Mouse (Mus musculus) WW6 (cell line): ENCODE data around the gene A930033H14Rik.

Source experiments
- DNase-seq: peaks from one replicate; pipeline ENCODE4 v3.0.0-alpha.2; 2013; ENCODE audit warnings: low read depth, low spot score

Gene A930033H14Rik

DNA sequence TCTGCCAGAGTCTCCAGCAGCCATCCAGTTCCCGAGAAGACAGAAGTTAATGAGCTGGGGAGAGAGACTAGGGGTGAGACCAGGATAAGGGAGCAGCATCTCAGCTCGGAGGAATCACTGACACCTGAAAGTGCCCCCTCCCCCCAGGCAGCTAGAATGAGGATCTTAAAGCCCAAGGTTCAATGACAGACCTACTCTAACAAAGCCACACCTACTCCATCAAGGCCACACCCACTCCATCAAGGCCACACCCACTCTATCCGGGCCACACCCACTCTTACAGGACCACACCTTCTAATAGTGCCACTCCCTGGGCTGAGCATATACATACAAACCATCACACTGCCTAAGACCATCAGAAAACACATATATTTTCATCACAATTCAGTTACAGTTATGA is 24.3 kb upstream of the A930033H14Rik start:
- DNase-seq, result no peak

DNA sequence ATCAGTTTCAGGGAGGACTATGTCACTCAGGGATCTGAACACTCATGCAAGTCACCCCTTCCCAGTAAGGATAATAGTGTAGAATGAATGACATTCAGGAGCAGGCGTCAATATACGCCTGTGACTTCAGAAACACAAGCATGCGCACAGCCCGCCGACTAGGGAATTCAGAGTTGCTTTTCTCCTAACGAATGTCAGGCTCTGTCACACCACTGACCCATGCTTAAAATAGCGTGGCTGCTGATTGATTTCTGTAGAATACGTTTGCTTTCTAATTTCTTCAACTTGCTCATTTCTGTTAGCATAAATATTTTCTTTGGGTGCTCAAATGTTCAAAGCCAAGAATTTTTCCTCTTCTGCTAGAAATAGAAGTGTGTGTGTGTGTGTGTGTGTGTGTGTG is 13.1 kb upstream of the A930033H14Rik start:
- no peak for DNase-seq

DNA sequence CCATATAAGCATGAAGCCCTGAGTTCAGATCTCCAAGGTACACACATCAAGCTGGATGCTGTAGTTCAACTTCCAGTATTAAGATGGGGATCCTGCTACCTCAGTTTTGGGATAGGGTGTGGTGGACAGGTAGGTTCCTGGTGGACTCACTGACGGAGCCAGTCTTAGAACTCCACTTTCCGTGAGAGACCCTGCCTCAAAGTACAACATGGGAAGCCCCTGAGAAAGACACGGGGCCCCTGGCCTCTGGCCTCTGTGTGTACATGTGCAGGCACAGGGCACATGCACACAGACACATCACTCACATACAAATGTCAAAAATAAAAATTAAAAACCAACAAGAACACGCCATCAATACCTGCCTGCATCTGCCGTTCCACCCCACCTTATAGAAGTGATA is 12.6 kb upstream of the A930033H14Rik start:
- DNase-seq, result no peak

DNA sequence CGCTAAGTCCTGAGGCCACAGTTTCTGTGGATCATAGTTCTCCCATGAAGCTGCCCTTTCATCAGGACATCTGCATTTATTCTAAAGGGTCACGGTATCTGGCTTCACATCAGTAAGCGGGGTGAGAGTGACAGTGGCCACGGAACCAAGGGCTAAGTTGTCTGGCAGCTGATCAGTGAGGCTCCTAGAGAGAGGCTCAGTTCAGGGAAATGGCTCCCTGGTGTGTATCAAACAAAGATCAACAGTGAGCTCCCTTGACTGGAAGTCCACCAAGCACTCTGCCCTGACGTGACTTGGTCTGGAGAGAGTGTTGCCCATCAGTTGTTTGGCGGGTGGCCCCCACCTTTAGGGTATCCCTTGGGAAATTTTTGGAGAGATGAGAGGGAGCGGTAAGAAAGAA is 11.4 kb upstream of the A930033H14Rik start:
- no peak for DNase-seq

DNA sequence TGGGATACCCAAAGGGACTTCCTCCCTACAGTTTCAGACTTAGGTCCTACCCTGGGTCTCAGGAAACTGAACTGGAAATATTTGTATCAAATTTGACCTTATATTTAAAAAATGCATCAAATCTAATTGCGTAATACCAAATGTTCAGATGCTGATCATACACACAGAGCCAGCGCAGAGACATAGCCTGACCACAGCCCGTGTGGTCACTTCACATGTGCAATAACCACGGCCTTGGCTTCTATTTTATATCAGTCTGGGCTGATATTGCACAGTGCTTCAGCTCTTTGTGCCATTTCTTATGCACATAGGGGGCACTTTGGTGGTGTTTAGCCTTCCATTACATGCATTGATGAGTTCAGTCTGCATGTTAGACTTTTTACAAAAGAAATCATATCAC is 10.3 kb upstream of the A930033H14Rik start:
- no peak for DNase-seq

DNA sequence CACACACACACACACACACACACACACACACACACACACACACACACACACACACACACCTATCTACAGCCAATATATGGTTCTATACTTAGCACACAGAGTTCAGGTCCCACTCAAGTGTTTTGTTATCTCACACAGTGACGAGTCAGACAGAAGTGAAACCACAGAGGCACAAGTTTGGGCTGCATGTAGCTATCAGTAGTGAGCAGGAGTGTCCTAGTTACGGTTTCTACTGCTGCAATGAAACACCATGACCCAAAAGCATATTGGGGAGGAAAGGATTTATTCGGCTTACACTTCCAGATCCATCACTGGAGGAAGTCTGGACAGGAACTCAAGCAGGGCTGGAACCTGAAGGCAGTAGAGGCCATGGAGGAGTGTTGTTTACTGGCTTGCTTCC is 9.1 kb upstream of the A930033H14Rik start:
- no peak for DNase-seq

DNA sequence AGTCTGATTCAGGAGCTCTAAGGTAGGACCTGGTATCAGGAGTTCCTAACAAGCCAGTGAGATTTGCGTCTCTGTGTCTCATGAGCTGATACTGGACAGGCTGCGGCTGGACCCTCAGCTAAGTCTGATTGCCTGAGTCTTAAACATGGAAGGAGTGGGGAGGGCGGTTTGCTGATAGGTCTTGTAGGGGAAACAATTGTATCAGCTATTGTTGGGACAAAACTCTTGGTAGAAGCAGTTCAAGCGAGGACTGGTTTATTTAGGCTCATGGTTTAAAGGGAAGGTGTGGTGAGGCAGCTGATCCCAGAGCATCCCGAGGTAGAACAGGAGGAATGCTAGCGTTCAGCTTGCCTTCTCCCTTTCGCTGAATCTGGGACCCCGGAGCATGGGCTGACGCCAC is 8.2 kb upstream of the A930033H14Rik start:
- no peak for DNase-seq

DNA sequence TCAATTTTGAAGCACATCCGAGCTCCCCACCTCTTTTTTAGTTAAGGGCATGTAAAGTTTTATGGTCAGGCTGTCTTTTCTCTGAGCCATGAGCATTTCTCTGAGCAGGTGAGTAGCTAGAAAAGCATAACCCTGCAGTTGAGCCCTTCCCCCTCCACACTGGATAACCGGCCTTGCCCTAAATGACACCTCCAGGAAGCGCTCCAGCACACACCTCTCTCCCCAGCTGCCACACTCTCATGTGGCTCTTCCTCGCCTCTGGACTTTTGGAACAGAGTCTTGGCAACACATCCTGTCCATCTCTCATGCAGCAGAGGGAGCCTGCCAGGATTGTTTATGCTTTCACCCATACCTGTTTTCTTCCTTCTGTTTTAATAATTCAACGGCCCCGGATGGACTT is 7.4 kb upstream of the A930033H14Rik start:
- DNase-seq, result no peak

DNA sequence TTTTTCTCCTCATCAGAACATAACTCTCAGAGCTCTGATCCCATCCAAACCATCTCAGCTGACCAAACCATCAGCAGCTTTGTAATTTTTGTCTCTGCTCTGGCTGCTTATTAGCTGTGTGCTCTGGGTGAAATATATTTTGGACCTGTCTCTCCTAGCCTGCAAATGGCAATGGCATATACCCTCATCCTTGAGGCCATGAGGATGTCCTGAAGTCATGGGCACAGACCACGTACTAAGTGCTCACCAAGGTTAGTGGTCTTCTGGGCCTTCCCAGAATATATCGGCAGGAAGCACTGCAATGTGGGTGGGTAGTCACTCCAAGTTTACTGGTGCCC is 6.4 kb upstream of the A930033H14Rik start:
- no peak for DNase-seq

DNA sequence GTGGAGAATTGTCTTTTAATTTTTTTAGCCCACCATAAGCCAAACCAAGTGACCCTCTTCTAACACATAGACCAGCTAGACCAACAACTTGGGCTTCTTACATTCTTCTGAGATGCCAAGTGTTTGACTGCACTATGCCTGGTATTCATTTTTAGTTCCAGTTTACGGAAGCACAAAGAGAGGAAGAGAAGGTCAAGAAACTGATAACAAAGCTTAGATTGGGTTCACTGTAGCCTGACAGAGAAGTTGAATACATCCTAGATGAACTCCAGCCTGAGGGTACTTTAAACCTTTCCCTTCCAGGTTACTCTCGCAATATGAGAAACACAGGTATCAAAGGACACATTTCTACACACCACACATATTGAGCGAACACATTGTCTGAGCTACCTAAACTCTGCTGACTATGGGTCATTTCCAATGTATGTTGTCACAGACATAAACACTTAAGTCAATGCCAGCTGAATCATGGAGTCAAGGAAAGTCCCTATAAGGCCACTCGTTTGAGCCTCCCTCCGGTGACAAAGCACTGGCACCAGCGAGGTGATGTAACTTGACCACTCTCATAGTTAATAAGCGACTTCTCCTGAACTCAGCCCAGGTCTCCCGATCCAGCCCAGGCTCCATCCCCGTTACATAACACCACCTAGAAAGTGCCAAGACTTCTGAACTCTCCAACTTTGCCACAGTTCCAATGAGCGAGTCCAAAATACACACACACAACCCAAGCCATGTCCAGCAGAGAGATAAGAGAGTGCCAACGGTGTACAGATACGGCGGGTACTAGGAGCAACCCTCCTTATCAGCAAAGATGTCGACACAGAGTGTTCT is 5.8 kb upstream of the A930033H14Rik start:
- no peak for DNase-seq

DNA sequence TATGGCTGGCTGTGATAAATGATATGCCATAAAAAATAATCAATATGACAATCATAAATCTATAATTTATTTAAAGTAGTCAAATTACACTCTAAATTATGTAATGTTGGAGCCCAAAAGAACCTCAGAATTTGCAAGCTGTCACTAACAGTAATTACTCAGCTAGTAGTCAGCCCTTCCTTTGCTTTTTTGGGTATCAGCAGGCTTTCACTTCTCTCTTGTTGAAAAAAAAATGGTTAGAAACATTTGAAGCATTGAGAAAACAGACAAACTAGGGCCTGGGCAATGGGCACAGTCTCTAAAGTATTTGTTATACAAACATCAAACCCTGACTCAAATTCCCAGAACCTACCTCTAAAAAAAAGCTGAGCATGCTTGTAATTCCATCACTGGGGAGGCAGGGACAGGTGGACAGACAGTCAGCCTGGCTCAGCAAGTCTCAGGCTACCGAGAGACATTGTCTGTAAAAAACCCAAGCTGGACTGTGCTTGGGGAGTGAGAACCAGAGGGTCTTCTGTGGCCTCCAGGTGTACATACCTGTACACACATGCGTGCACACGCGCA is 4.3 kb upstream of the A930033H14Rik start:
- no peak for DNase-seq

DNA sequence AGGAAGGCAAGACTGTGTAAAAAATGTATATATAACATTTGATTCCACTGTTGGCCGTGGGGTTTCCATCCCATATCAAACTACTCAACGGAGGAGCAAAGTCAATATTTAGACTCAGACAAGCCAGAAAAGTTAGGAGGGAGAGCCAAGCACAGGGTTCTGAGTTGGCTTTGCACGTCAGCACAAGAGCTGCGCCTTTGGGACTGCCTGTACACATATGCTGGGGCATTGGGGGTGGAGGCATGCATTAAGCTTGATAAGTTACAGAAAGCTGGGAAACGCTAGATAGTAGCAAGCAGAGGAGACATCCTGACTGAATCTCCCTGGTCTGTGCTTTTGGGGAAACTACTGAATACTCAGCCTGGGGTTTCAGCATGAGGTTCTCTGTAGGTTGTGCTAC is 1.1 kb upstream of the A930033H14Rik start:
- DNase-seq, result no peak

DNA sequence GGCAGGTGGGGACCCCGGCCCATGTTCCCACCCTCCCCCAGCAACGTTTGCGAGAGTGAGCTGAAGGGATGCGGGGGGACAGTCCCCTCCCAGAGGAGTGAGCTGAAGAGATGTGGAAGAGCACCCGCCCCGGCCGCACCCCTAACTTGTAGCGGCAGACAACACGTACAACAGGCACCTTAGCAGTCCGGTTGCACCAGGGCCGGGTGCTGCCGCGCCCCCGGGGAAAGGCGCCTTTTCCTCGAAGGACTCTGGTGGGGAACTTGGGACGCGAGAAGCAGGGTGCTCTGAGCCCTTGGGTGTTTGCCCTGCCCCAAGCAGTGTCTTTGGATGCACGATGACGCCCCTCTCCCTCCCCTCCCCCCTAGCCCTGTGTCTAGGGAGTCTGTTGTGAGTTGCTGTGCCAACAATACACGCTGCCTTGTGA is 566 bp upstream of the A930033H14Rik start:
- DNase-seq, result no peak

DNA sequence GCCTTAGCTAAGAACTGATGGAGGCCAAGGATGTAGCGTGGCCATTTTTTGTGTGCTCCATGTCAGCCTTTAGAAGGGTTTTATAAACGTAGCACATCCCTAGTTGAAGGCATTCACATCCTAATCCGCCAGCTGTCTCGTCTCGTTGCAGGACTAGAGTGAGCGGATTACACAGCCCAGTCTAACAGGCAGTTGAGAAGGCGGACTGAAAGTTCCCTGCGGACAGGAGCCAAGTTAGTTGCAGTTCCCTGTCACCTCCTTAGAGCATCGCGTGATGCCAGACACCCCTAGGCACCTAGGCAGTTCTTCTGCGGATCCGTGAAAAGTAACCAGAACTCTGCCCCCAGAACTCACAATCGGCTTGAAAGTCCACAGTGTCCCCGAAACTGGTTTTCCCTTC is 922 bp downstream of the A930033H14Rik start:
- no peak for DNase-seq

DNA sequence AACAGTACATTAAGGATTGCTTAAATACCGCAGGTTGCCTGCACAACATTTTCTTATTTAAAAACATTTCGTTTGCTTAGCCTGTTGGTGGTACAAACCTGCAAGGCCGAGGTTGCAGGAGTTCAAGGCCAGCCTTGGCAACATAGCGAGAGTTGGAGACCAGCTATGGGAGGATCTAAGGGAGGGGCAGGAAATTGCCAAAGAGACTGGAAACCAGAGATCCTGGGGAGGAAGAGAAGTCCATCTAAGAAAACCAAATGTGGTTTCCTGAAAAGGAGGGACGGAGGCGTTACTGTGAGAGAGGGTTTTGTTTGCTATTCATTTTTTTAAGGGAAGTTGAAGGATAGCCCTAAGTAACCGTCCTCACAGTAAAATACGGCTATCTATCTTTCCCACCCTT is 1.3 kb downstream of the A930033H14Rik start:
- no peak for DNase-seq

DNA sequence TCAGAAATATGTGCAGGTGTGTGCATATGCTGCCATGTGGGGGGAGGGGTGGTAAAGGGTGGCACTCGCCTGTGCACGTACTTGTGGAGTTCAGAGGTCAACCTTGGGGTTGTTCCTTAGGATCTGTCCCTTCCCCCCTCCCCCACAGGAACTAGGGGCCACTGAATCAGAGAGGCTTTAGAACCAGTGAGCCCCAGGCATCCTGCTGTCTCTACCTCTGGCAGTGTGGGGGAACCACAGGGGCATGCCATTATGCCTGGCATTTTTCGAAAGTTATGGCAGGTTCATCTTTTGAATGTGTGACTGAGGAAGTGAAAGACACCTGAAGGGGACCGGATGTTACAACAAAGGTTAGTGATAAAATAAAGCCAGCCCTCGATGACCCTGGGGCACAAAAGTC is 2.2 kb downstream of the A930033H14Rik start:
- DNase-seq, result no peak

DNA sequence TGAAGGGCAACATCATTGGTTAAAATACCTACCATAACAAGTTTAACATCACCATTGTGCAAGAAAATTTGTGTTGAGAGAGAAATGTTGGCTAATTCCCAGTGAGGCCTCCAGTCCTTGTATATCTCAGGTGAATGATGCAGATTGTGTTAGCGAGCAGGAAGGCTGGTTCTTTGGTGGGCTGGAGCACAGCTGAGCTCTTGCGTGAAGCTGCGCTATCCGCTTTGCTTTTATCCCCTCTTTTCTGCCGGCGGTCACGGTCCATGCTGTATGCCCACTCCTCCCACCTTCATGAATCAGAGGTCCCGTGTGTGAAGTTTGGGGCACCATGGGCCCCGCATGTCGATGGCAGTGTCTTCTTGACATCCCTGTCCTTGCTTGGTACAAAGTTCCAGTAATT is 2.9 kb downstream of the A930033H14Rik start:
- no peak for DNase-seq

DNA sequence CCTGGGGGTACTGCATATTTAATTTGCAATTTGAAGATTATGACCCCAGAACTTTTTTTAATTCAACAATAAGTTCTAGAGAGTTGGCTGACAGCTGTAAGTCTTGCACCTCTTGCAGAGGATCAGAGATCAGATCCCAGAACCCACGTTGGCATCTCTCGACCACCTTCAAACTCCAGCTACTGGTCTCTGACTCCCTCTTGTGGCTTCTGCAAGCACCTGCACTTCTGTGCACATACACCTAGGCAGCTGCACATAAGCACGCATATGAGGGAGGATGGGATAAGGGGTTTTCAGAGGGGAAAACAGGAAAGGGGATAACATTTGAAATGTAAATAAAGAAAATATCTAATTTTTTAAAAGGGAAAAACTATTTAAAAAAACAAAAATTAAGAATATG is 4.2 kb downstream of the A930033H14Rik start:
- no peak for DNase-seq

DNA sequence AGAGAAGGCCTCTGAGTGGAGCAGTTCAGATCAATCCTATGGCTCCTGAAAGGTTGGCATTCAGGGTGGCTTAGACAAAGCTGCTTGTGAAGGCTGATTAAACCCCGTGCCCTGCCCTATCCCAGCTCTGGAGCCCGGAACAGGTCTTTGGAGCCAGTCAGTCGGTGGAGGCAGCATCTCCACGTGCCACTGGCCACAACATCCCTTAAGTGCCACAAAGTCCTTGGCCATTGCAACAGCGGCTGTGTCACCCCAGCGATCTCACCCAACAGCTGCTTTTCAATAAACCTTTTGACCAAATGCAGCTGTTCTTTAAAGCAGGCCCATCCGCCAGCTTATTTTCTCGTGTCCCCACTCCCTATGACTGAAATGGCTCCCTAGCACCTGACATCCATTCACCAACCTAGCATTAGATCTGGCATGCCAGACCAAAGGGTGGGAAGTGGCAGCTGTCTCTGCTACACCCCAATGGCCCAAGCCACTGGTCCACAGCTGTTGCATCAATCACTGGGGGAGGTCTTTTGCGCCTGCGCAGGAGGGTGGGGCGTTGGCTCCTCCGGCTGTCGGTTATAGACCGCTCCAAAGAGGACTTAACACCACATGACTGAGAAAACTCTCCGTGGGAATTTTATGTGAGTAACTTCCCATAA is 4.8 kb downstream of the A930033H14Rik start:
- DNase-seq, result no peak

DNA sequence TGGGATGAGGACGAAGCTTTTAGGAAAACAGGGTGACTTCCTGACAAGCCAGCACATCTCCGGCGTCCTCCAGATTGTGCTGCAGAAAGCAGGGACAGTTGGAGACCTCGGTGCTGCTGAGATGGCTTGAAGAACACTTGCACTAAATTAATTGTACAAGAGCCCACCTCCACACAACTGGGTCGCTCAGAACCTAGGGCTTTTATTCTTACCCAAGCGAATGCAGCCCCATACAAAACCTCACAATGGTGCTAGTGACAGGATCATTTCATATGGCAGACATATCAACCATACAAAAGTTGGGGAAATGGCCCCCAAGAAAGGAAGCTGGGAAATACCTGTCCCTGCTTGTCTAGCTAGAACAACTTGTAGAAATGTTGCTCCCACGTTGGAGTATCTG is 5.4 kb downstream of the A930033H14Rik start:
- no peak for DNase-seq

DNA sequence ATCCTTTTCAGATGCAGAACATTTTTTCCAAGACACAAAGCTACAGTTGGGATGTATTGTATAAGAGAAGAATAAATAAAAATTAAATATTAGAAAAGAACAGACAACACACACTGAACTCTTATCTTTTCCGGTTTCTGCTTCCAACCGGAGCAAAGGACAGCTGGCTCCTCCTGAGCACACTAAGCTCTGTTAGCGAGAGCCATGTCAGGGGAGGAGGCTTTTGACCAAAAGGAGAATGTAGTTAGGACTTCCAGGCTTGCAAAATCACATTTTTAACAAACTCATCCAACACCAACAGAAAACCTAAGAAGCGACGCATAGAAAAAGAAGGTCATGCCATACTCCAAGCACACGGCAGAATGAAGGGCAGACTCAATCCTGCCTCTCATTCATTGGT is 6.8 kb downstream of the A930033H14Rik start:
- no peak for DNase-seq

DNA sequence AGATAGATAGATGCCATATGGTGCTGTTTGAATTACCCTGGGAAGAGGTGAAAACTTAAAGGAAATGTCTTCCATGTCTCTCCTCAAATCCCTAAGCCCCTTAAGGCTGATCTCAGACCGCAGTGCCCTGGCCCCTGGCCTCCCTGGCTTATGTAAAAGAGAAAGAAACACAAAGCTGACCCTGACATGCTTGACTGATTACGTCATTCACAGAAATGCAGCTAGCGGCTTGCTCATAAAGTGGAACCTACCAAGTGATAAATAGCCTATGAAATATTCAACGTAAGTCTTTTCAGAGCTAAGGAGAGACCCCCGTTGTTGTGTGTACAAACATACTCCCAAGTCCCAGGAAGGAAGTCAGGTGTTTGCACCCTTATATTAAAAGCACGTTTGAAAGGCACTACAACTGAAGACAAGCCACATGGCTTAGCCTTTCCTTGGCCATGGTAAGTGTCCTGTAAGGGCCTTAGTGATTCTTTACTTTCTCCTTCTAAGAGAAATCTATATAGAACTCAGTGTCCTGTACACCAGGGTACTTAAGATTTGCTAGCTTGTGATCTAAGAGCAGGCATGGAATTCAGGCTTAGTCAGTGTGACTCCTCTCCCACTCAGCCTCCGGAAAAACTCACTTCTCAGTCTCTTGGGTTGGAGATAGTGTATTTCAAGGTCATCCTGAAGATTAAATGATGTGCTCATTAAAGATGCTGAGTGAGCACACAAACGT is 8.1 kb downstream of the A930033H14Rik start:
- no peak for DNase-seq

DNA sequence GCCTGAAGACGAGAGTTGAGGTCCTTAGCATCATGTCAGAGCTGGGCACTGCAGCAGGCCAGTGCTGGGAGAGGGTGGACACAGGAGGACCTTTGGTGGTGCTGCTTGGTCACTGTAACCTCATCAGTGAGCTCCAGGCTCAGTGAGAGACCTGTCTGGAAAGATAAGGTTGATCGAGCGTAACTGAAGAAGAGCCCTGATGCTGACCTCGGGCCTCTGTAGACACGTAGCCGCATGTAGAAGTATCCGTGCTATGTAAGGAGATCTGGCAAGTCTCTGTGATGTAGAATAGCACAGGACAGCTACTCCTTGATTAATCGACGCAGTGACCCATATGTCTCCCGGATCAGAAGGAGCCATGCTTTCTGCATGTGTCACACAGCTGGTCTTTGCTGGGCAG is 19.2 kb downstream of the A930033H14Rik start:
- no peak for DNase-seq
